Mouse (Mus musculus): ENCODE data around the gene Olfr193. TPM values are rescaled to one million over a fixed set of nuclear protein-coding genes. Genes with fewer than 3 reads are reported as not detected.
"Not testable (repeated sequence)": the region's sequence is repeated elsewhere in the genome, so short reads cannot be mapped to it uniquely, and the experiment has no call there.

The Olfr193 gene
- total RNA-seq (2014; fragmentation: Nextera tagmentation) (not detected in 2 replicates), total RNA-seq (2017) (0.55 TPM in 1 of 2 replicates, not detected in the other), polyA plus RNA-seq (2012) (not detected in 2 replicates)

GRCm38 (mm10) chr16:59111781-59112180 lies at the start of gene Olfr193:
TSS of gene Olfr193 (minus strand) at chr16:59111881.
- TF ChIP-seq POLR2AphosphoS5 (IDR thresholded peaks at IDR 0.05; ENCODE audit: insufficient replicate concordance, low read depth, low read length) (no peak), GATA1 (IDR thresholded peaks at IDR 0.05; ENCODE audit: borderline replicate concordance, low read length) (no peak), CTCF (IDR thresholded peaks at IDR 0.05; ENCODE audit: low read depth, low read length) (no peak), GATA2 (IDR thresholded peaks at IDR 0.05; ENCODE audit: borderline replicate concordance, low read depth, low read length) (no peak)
- ATAC-seq (ENCODE audit: extremely low read depth, insufficient number of reproducible peaks, low FRiP score, poor library complexity, severe bottlenecking) = no peak

GRCm38 (mm10) chr16:59151996-59152395 lies 40.3 kb upstream of the Olfr193 start:
- no peak for DNase-seq (ENCODE audit: low spot score)
- Histone ChIP-seq H3K9me3 (replicated peaks) (no peaks in the 10 kb centered on the region), H3K4me1 (ENCODE audit: insufficient read depth, low read depth, low read length) (no peaks in the 10 kb centered on the region), H3K27me3 (ENCODE audit: insufficient read depth, low read length) (no peaks in the 10 kb centered on the region), H3K36me3 (replicated peaks) (no peaks in the 10 kb centered on the region), H3K4me3 (ENCODE audit: low read depth, low read length) (no peak overlapping the region)
- no peak for TF ChIP-seq CTCF (IDR thresholded peaks at IDR 0.05; ENCODE audit: low read depth, low read length)
- TF ChIP-seq GATA1 (IDR thresholded peaks at IDR 0.05; ENCODE audit: borderline replicate concordance, low read length) = no peak
- TF ChIP-seq POLR2AphosphoS5 (IDR thresholded peaks at IDR 0.05; ENCODE audit: insufficient replicate concordance, low read depth, low read length) = no peak
- TF ChIP-seq TAL1 (conservative IDR thresholded peaks at IDR 0.05; ENCODE audit: low read depth, low read length) = no peak
- TF ChIP-seq GATA2 (IDR thresholded peaks at IDR 0.05; ENCODE audit: borderline replicate concordance, low read depth, low read length) = no peak
- ATAC-seq (ENCODE audit: extremely low read depth, insufficient number of reproducible peaks, low FRiP score, poor library complexity, severe bottlenecking) = no peak

More at GRCm38 (mm10) chr16:59111781-59112180, at the start of gene Olfr193:
- Histone ChIP-seq H3K4me3 (ENCODE audit: low read depth, low read length) (no peak within 1 kb of the TSS), H3K36me3 (replicated peaks) (peaks cover 3% of the 10 kb centered on the region), H3K4me1 (ENCODE audit: insufficient read depth, low read depth, low read length) (no peaks in the 10 kb centered on the region), H3K9me3 (replicated peaks) (peaks cover 6% of the 10 kb centered on the region), H3K27me3 (ENCODE audit: insufficient read depth, low read length) (no peaks in the 10 kb centered on the region)
- no peak for DNase-seq (ENCODE audit: low spot score)

GRCm38 (mm10) chr16:59146746-59147145 lies 35.1 kb upstream of the Olfr193 start, which contains the start of gene Olfr195:
TSS of gene Olfr195 (plus strand) at chr16:59147046.
- H3K9me3 ChIP-seq (replicated peaks) = peaks cover 2% of the 10 kb centered on the region; the same call in 1 of the 2 replicates
- no peak for ATAC-seq (ENCODE audit: extremely low read depth, insufficient number of reproducible peaks, low FRiP score, poor library complexity, severe bottlenecking)
- TF ChIP-seq CTCF (IDR thresholded peaks at IDR 0.05; ENCODE audit: low read depth, low read length) (no peak), GATA1 (IDR thresholded peaks at IDR 0.05; ENCODE audit: borderline replicate concordance, low read length) (no peak), GATA2 (IDR thresholded peaks at IDR 0.05; ENCODE audit: borderline replicate concordance, low read depth, low read length) (no peak), POLR2AphosphoS5 (IDR thresholded peaks at IDR 0.05; ENCODE audit: insufficient replicate concordance, low read depth, low read length) (no peak), TAL1 (conservative IDR thresholded peaks at IDR 0.05; ENCODE audit: low read depth, low read length) (no peak)
- no peak for DNase-seq (ENCODE audit: low spot score)
- H3K36me3 ChIP-seq (replicated peaks) = no peaks in the 10 kb centered on the region
- no peak within 1 kb of the TSS for H3K4me3 ChIP-seq (ENCODE audit: low read depth, low read length)
- no peaks in the 10 kb centered on the region for H3K4me1 ChIP-seq (ENCODE audit: insufficient read depth, low read depth, low read length)
- H3K27me3 ChIP-seq (ENCODE audit: insufficient read depth, low read length) = no peaks in the 10 kb centered on the region

- H3K4me3 ChIP-seq (ENCODE audit: low read depth, low read length) = no peak overlapping the region
- no peak for ATAC-seq (ENCODE audit: extremely low read depth, insufficient number of reproducible peaks, low FRiP score, poor library complexity, severe bottlenecking)
- no peaks in the 10 kb centered on the region for H3K36me3 ChIP-seq (replicated peaks)
- H3K4me1 ChIP-seq (ENCODE audit: insufficient read depth, low read depth, low read length) = no peaks in the 10 kb centered on the region
- no peaks in the 10 kb centered on the region for H3K27me3 ChIP-seq (ENCODE audit: insufficient read depth, low read length)
- peaks cover 2% of the 10 kb centered on the region; the same call in 1 of the 2 replicates for H3K9me3 ChIP-seq (replicated peaks)
- TF ChIP-seq POLR2AphosphoS5 (IDR thresholded peaks at IDR 0.05; ENCODE audit: insufficient replicate concordance, low read depth, low read length) (no peak), GATA1 (IDR thresholded peaks at IDR 0.05; ENCODE audit: borderline replicate concordance, low read length) (no peak), TAL1 (conservative IDR thresholded peaks at IDR 0.05; ENCODE audit: low read depth, low read length) (no peak), CTCF (IDR thresholded peaks at IDR 0.05; ENCODE audit: low read depth, low read length) (no peak)
- DNase-seq (ENCODE audit: low spot score) = no peak
Measured at GRCm38 (mm10) chr16:59141105-59141504, 29.4 kb upstream of the Olfr193 start.

GRCm38 (mm10) chr16:59130740-59131139 lies 19.1 kb upstream of the Olfr193 start:
- TF ChIP-seq POLR2AphosphoS5 (IDR thresholded peaks at IDR 0.05; ENCODE audit: insufficient replicate concordance, low read depth, low read length) (no peak), GATA2 (IDR thresholded peaks at IDR 0.05; ENCODE audit: borderline replicate concordance, low read depth, low read length) (no peak), TAL1 (conservative IDR thresholded peaks at IDR 0.05; ENCODE audit: low read depth, low read length) (no peak), GATA1 (IDR thresholded peaks at IDR 0.05; ENCODE audit: borderline replicate concordance, low read length) (no peak), CTCF (IDR thresholded peaks at IDR 0.05; ENCODE audit: low read depth, low read length) (no peak)
- no peaks in the 10 kb centered on the region for H3K36me3 ChIP-seq (replicated peaks)
- H3K4me1 ChIP-seq (ENCODE audit: insufficient read depth, low read depth, low read length) = no peaks in the 10 kb centered on the region
- DNase-seq (ENCODE audit: low spot score) (no peak), ATAC-seq (ENCODE audit: extremely low read depth, insufficient number of reproducible peaks, low FRiP score, poor library complexity, severe bottlenecking) (no peak)
- no peak overlapping the region for H3K4me3 ChIP-seq (ENCODE audit: low read depth, low read length)
- no peaks in the 10 kb centered on the region for H3K27me3 ChIP-seq (ENCODE audit: insufficient read depth, low read length)
- no peaks in the 10 kb centered on the region for H3K9me3 ChIP-seq (replicated peaks)

GRCm38 (mm10) chr16:59120969-59121368 lies 9.3 kb upstream of the Olfr193 start, which contains the start of gene Olfr194:
TSS of gene Olfr194 (minus strand) at chr16:59121069.
- H3K4me3 ChIP-seq (ENCODE audit: low read depth, low read length) = no peak within 1 kb of the TSS
- TF ChIP-seq TAL1 (conservative IDR thresholded peaks at IDR 0.05; ENCODE audit: low read depth, low read length) (no peak), CTCF (IDR thresholded peaks at IDR 0.05; ENCODE audit: low read depth, low read length) (no peak), POLR2AphosphoS5 (IDR thresholded peaks at IDR 0.05; ENCODE audit: insufficient replicate concordance, low read depth, low read length) (no peak), GATA1 (IDR thresholded peaks at IDR 0.05; ENCODE audit: borderline replicate concordance, low read length) (no peak), GATA2 (IDR thresholded peaks at IDR 0.05; ENCODE audit: borderline replicate concordance, low read depth, low read length) (no peak)
- H3K27me3 ChIP-seq (ENCODE audit: insufficient read depth, low read length) = no peaks in the 10 kb centered on the region
- no peaks in the 10 kb centered on the region for H3K4me1 ChIP-seq (ENCODE audit: insufficient read depth, low read depth, low read length)
- peaks cover 9% of the 10 kb centered on the region for H3K9me3 ChIP-seq (replicated peaks)
- H3K36me3 ChIP-seq (replicated peaks) = peaks cover 5% of the 10 kb centered on the region
- DNase-seq (ENCODE audit: low spot score) (no peak), ATAC-seq (ENCODE audit: extremely low read depth, insufficient number of reproducible peaks, low FRiP score, poor library complexity, severe bottlenecking) (no peak)

- not testable (repeated sequence) for ATAC-seq (ENCODE audit: extremely low read depth, insufficient number of reproducible peaks, low FRiP score, poor library complexity, severe bottlenecking); DNase-seq (ENCODE audit: low spot score); H3K27me3 ChIP-seq (ENCODE audit: insufficient read depth, low read length); H3K36me3 ChIP-seq (replicated peaks); H3K4me1 ChIP-seq (ENCODE audit: insufficient read depth, low read depth, low read length); H3K4me3 ChIP-seq (ENCODE audit: low read depth, low read length); H3K9me3 ChIP-seq (replicated peaks)
Measured at GRCm38 (mm10) chr16:59108522-59108921, 3.2 kb downstream of the Olfr193 start.

Measured in G1E (cell line).